Mouse (Mus musculus) forebrain, embryonic 11.5 days (tissue): ENCODE measurements at regions not wholly inside any gene's neighbourhood (a gene's known extent, or its start where the extent isn't known, plus 50 kb on each side); places are given as distances from the start of the nearest gene placed in this dataset.
A peak's percentile ranks its signal among the peaks of the same experiment; 100 is the strongest.
"Not testable (repeated sequence)": the region's sequence is repeated elsewhere in the genome, so short reads cannot be mapped to it uniquely, and the experiment has no call there.

Source experiments
- ATAC-seq: fragments of 200-750 bp; cut with Nextera tagmentation; replicated peaks from 2 replicates; pipeline ENCODE4 v1.8.0; 2017; ENCODE audit warnings: moderate TSS enrichment; ENCODE audit not compliant: low FRiP score
- DNase-seq: peaks from one replicate; pipeline ENCODE4 v3.0.0-alpha.2; 2017; ENCODE audit warnings: low spot score
- H3K27ac ChIP-seq: fragments of 300-500 bp; sonication (generic); 2 replicates; pipeline ENCODE4 v1.5.1; 2014; ENCODE audit warnings: low read depth, low read length
- H3K27me3 ChIP-seq: fragments of 300-500 bp; sonication (generic); 2 replicates; pipeline ENCODE4 v1.6.1; 2014; ENCODE audit warnings: mild to moderate bottlenecking, low read length, mixed read lengths; ENCODE audit not compliant: control insufficient read depth, insufficient read depth
- H3K36me3 ChIP-seq: fragments of 300-500 bp; sonication (generic); 2 replicates; pipeline ENCODE4 v1.6.1; 2014; ENCODE audit warnings: mild to moderate bottlenecking, low read length, moderate library complexity, mixed read lengths; ENCODE audit not compliant: control insufficient read depth, insufficient read depth
- H3K4me1 ChIP-seq: fragments of 300-500 bp; sonication (generic); replicated peaks from 2 replicates; pipeline ENCODE4 v1.6.1; 2014; ENCODE audit warnings: low read length, mixed read lengths; ENCODE audit not compliant: control insufficient read depth, insufficient read depth
- H3K4me2 ChIP-seq: fragments of 300-500 bp; sonication (generic); 2 replicates; pipeline ENCODE4 v1.6.1; 2014; ENCODE audit warnings: low read depth, mild to moderate bottlenecking, low read length, moderate library complexity, mixed read lengths; ENCODE audit not compliant: severe bottlenecking
- H3K4me3 ChIP-seq: fragments of 300-500 bp; sonication (generic); 2 replicates; pipeline ENCODE4 v1.5.1; 2014; ENCODE audit warnings: low read depth, low read length
- H3K9ac ChIP-seq: fragments of 300-500 bp; sonication (generic); 2 replicates; pipeline ENCODE4 v1.6.1; 2014; ENCODE audit warnings: low read length
- H3K9me3 ChIP-seq: fragments of 300-500 bp; sonication (generic); 2 replicates; pipeline ENCODE4 v1.6.1; 2016; ENCODE audit warnings: low read length, mixed read lengths; ENCODE audit not compliant: control insufficient read depth
- WGBS: fragments of 180-500 bp; shearing (Covaris S2); extraction: QIAGEN DNeasy Blood & Tissue Kit; methylation state at CpG from one replicate; pipeline ENCODE4 v1.1.7; 2014; 5-methylcytosine and 5-hydroxymethylcytosine counted together

DNA sequence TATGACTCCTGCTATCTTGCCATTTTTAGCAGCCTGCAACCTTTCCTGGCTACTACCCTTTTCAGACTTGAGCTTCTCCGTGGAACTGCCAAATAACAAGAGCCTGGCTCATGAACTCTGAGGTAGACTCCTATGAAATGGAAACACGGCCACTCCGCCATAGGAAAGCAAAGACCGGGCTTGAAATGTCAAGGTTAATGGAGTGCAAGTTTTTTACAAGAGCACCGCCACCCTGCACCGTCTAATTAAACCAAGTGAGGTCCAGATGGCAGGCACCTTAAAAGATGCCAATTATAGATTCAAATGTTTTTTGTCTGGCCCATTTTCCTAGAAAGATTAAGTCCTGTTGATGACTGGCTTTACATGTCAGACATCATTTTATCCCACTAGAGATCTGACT, 818.0 kb upstream of the Sox9 start:
- Histone ChIP-seq H3K4me1 (no peaks in the 10 kb centered on the region), H3K27me3 (no peaks in the 10 kb centered on the region), H3K27ac (no peak overlapping the region), H3K9me3 (no peaks in the 10 kb centered on the region), H3K4me2 (no peak overlapping the region), H3K9ac (no peak overlapping the region), H3K4me3 (no peak overlapping the region), H3K36me3 (no peaks in the 10 kb centered on the region)
- WGBS: 65% methylated on average over 6 of the region's 6 CpGs
- ATAC-seq: no peak
- no peak for DNase-seq

DNA sequence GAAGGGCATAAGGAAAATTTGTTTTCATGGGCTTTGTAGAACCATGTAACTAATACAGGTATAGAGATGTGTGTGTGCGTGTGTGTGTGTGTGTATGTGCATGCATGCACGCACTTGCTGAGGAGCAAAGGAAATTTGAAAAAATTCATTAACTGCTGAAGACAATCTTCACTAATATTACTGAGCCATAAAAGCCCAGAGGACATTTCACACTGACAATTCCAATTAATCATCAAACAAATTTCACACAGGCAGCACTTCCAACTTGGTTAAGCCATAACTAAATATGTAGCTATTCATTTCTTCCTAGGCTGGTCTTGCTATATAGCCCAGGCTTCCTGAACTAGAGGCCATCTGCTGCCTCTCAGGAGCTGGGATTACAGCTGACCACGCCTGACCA, 815.6 kb upstream of the Sox9 start:
- H3K9me3 ChIP-seq: no peaks in the 10 kb centered on the region
- no peak overlapping the region for H3K27ac ChIP-seq
- H3K36me3 ChIP-seq: no peaks in the 10 kb centered on the region
- no peak overlapping the region for H3K9ac ChIP-seq
- no peaks in the 10 kb centered on the region for H3K27me3 ChIP-seq
- no peak overlapping the region for H3K4me3 ChIP-seq
- no peak for ATAC-seq
- no peak for DNase-seq
- H3K4me1 ChIP-seq: no peaks in the 10 kb centered on the region
- no peak overlapping the region for H3K4me2 ChIP-seq
- 93% methylated on average over 3 of the region's 3 CpGs for WGBS

DNA sequence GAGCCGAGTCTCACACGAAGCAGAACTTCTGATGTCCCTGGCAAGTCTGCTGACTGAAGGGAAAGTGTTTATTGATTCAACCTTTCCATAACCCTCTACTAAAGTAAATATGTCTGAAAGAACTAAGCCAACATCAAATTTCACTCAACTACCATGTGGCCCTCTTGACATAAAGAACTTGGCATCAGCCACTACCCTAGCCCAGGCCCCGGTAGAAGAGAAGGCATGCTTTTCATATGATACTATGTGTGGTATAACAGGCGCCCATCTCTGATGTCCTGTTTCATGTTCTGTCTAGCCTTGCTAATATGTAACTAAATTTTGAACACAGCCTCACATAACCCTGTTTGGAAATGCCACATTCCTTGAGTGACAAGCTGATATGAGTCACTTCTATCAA, 811.0 kb upstream of the Sox9 start:
- Histone ChIP-seq H3K27ac (no peak overlapping the region), H3K36me3 (no peaks in the 10 kb centered on the region), H3K4me1 (no peaks in the 10 kb centered on the region), H3K4me3 (no peak overlapping the region), H3K27me3 (no peaks in the 10 kb centered on the region), H3K9ac (no peak overlapping the region), H3K4me2 (no peak overlapping the region), H3K9me3 (no peaks in the 10 kb centered on the region)
- DNase-seq (no peak), ATAC-seq (no peak)
- 87% methylated on average over 4 of the region's 4 CpGs for WGBS

DNA sequence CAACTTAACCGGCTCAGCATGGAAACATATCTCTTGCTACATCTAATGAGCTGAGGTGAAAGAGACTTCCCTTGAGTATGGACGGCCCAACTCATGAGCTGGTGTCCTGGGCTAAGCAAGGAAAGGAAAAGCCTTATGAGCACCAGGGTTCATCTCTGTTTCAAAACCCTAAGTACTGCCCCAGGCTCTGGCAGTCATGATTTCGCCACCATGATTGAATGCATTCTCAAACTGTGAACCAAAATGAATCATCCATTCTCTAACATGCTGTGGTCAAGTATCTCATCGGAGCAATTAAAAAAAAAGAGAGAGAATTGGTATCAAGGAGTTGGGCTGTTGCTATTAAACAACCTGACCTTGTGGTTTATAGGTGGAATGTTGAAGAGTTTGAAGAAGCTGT, 803.4 kb upstream of the Sox9 start:
- no peak overlapping the region for H3K9ac ChIP-seq
- WGBS: 92% methylated on average over 4 of the region's 4 CpGs

DNA sequence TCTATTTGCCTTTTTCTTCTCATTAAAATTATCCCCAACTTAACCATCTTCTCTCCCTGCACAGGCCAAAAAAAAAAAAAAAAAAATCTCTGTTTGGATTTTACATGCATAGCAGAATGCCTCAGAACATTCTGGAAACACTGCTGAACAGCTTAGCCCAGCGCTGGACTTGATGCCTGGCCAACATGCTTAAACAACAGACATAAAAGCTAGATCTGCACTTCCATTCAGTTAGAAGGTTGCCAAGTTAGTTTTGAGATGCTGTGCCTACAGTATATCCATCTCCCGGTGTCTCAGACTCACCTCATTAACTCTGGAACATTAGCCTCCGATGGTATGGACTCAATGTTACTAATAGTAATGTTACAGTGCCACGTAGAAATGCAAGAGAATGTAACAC, 785.6 kb upstream of the Sox9 start:
- Histone ChIP-seq H3K9ac (no peak overlapping the region), H3K4me3 (no peak overlapping the region), H3K27ac (no peak overlapping the region), H3K4me1 (no peaks in the 10 kb centered on the region), H3K36me3 (no peaks in the 10 kb centered on the region), H3K4me2 (no peak overlapping the region), H3K9me3 (no peaks in the 10 kb centered on the region), H3K27me3 (no peaks in the 10 kb centered on the region)
- DNase-seq: no peak
- WGBS: 83% methylated on average over 4 of the region's 4 CpGs
- no peak for ATAC-seq

More for the DNA sequence above, 803.4 kb upstream of the Sox9 start:
- DNase-seq: no peak
- ATAC-seq: no peak
- Histone ChIP-seq H3K4me3 (no peak overlapping the region), H3K36me3 (no peaks in the 10 kb centered on the region), H3K27me3 (no peaks in the 10 kb centered on the region), H3K27ac (no peak overlapping the region), H3K9me3 (no peaks in the 10 kb centered on the region), H3K4me1 (no peaks in the 10 kb centered on the region), H3K4me2 (no peak overlapping the region)

DNA sequence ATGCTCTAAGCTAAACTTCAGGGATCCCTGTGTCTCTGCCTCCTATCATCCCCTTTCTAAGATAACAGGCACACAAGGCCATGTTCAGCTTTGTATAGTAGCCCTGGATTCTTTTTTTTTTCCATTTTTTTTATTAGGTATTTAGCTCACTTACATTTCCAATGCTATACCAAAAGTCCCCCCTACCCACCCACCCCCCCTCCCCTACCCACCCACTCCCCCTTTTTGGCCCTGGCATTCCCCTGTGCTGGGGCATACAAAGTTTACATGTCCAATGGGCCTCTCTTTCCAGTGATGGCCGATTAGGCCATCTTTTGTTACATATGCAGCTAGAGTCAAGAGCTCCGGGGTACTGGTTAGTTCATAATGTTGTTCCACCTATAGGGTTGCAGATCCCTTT, 771.2 kb upstream of the Sox9 start:
- not testable (repeated sequence) for DNase-seq, H3K27ac ChIP-seq, H3K4me3 ChIP-seq, H3K4me2 ChIP-seq, H3K9ac ChIP-seq, H3K36me3 ChIP-seq, H3K4me1 ChIP-seq, H3K9me3 ChIP-seq, H3K27me3 ChIP-seq
- no CpG with 5 or more reads among the region's 2 CpGs for WGBS
- ATAC-seq: peak; percentile 88

DNA sequence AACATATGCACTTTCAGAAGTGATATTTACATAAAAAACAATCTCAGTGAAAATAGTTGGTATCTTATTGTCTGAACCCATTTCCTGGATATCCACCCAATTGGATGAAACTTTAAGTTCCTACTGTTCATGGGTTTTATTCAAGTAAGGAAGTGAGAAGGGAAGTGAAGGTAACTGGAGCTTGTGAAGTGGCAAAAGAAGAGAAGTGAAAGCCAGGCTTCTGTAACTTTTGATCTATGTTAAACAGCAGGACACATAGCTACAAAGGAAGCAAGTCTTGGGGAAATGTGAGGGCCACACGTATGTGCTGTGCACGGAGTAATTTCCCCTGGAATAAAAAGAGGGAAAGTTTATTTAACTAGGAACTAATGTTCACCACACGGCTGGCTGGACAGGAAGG, 764.1 kb upstream of the Sox9 start:
- Histone ChIP-seq H3K4me1 (no peaks in the 10 kb centered on the region), H3K9ac (no peak overlapping the region), H3K36me3 (no peaks in the 10 kb centered on the region), H3K4me3 (no peak overlapping the region), H3K27me3 (no peaks in the 10 kb centered on the region), H3K9me3 (no peaks in the 10 kb centered on the region), H3K4me2 (no peak overlapping the region), H3K27ac (no peak overlapping the region)
- DNase-seq (no peak), ATAC-seq (no peak)
- WGBS: 92% methylated on average over 3 of the region's 3 CpGs

DNA sequence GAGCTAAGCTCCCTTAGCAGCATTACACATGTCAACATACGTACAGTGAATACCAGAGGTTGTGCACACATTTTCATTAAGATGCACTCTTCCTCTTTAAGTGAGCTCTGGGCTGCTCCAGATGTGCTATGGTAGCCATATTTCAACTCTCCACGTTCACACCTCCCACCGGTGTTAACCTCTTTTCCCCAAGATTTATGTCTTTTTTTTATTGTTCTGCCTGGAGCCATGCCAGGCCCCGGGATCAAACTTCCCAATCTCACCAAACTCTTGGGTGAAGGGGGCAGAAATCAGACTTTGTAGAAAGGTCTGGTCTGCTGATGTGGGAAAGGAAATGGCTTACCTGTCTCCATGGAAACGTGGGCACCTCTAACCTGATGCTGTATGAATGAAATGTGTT, 754.0 kb upstream of the Sox9 start:
- Histone ChIP-seq H3K9ac (no peak overlapping the region), H3K4me3 (no peak overlapping the region), H3K9me3 (no peaks in the 10 kb centered on the region), H3K27me3 (no peaks in the 10 kb centered on the region), H3K4me2 (no peak overlapping the region), H3K36me3 (no peaks in the 10 kb centered on the region), H3K27ac (no peak overlapping the region), H3K4me1 (no peaks in the 10 kb centered on the region)
- no peak for DNase-seq
- ATAC-seq: no peak
- 89% methylated on average over 5 of the region's 5 CpGs for WGBS

DNA sequence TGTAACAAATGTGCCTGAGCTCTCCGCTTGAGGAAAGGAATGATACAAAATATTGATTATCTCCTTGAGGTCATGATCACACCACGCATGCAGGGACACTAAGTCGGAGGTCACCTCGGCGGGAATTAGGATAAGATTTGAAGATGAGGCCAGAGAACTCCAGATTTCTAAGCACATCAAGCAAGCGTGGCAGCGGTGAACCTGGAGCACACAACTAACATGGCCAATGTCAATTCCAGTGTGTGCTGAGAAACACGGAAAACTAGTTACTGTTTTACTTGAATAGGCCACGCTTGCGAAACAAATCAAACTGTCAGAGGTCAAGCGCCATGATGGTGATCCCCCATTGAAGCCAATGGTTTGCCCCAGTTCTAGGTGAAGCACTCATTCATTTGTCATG, 743.3 kb upstream of the Sox9 start:
- no peak overlapping the region for H3K4me2 ChIP-seq
- no peak overlapping the region for H3K9ac ChIP-seq
- H3K27me3 ChIP-seq: no peaks in the 10 kb centered on the region
- H3K27ac ChIP-seq: no peak overlapping the region
- WGBS: 93% methylated on average over 11 of the region's 11 CpGs
- no peak for ATAC-seq
- no peak overlapping the region for H3K4me3 ChIP-seq
- H3K4me1 ChIP-seq: no peaks in the 10 kb centered on the region
- DNase-seq: no peak
- no peaks in the 10 kb centered on the region for H3K9me3 ChIP-seq
- no peaks in the 10 kb centered on the region for H3K36me3 ChIP-seq
